Mouse (Mus musculus) spleen, adult 2 months (tissue): ENCODE results near the gene Nsl1.

Experiments
- CTCF ChIP-seq: fragments of 200-500 bp; IDR thresholded peaks from 2 replicates; pipeline ENCODE4 v1.5.1; 2011; ENCODE audit warnings: mild to moderate bottlenecking, inconsistent platforms; ENCODE audit not compliant: insufficient read depth, insufficient read length, insufficient replicate concordance; ENCODE audit errors: extremely low read depth
- POLR2A ChIP-seq: fragments of 200-500 bp; IDR thresholded peaks from 2 replicates; pipeline ENCODE4 v1.6.1; 2011; ENCODE audit warnings: low read depth, low read length, inconsistent platforms

DNA sequence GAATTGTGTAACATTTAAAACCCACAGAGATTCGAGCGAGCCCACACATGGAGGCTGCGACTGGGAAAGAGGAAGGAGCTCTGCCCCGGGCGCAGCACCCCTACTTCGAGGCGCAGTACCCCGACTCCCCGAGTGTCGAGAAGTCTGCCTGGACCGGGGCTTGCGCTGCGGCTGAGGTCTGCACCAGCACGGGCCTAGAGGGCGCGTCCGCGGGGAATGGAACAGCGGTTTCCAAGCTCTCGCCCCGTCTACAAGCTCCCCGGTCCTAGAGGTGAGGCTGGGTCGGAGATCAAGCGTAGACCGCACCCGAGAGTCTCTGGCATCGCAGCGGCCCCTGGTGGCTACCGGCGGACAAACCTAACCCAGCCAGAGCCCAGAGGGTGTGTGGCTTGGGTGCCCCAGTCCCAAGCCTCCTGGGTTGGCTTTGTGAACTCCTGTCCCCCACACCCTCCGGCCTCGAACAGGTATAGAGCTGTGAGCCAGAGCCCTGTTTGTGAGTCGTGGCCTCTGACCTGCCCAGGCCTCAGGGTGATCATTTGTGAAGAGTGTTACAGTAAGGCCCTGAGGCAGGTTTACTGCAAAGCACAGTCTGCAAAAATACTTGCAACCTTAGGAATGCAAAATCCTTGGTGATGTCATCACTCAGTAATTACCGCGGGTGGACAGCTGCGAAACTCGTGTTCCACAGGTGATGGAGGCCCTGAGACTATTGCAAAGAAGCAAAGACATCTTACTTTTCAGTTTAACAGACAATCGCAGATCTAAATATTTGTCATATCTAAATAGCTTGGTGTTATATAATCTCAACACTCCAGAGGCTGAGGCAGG, 63.2 kb downstream of the Nsl1 start:
- TF ChIP-seq POLR2A (no peak), CTCF (peak; percentile 88)
